20 mouse cellular contexts compared by ENCODE assay signal in genomic region chr4:135054353-135054752, GRCm38 (mm10).
DNase-seq lines count a peak whose midpoint lies in the region; ATAC-seq and TF ChIP-seq lines count a peak whose summit lies in the region.
"Had no signal": no experiment of that assay in that cellular context is flagged by ENCODE, and none has a peak within 500 bp of the region (broad histone marks: within the 10 kb centered on the region; RNA-seq: fewer than 3 reads in every experiment).

No protein-coding gene starts in this region.

- no peak overlapping the region for H3K4me2 ChIP-seq in limb, embryonic 13.5 days (replicated peaks)
- H3K4me2 ChIP-seq in stomach, embryonic 16.5 days (ENCODE audit: low read depth, low read length) = no peak overlapping the region
- no peak overlapping the region for H3K4me2 ChIP-seq in stomach, postnatal 0 days (replicated peaks; ENCODE audit: low read depth)
- H3K4me2 ChIP-seq: forebrain, embryonic 15.5 days; hindbrain, embryonic 14.5 days had no signal

- WGBS in limb, embryonic 13.5 days = 81% methylated on average over 10 of the region's 10 CpGs
- WGBS in limb, embryonic 10.5 days = 77% methylated on average over 10 of the region's 10 CpGs
- 50% methylated on average over 10 of the region's 10 CpGs for WGBS in stomach, embryonic 16.5 days
- 40% methylated on average over 10 of the region's 10 CpGs for WGBS in stomach, postnatal 0 days

- no peak for ATAC-seq in limb, embryonic 13.5 days (ENCODE audit: low FRiP score, low read depth)
- no peak for ATAC-seq in stomach, embryonic 16.5 days (ENCODE audit: insufficient read depth, low FRiP score)
- ATAC-seq in stomach, postnatal 0 days (ENCODE audit: low FRiP score, low TSS enrichment) = no peak
- peak; percentile 72 for ATAC-seq in megakaryocyte, adult 5-6 weeks (ENCODE audit: poor library complexity, severe bottlenecking)
- ATAC-seq: forebrain, embryonic 15.5 days had no signal

- H3K27ac ChIP-seq in limb, embryonic 13.5 days = no peak overlapping the region
- H3K27ac ChIP-seq in limb, embryonic 10.5 days = no peak overlapping the region
- H3K27ac ChIP-seq in stomach, embryonic 16.5 days (ENCODE audit: low read length) = no peak overlapping the region
- no peak overlapping the region for H3K27ac ChIP-seq in stomach, postnatal 0 days (replicated peaks)
- H3K27ac ChIP-seq: forebrain, embryonic 15.5 days; gastrocnemius, adult 2 months; heart, adult 2 months; hindbrain, embryonic 14.5 days had no signal

- TF ChIP-seq CTCF in stomach, postnatal 0 days (IDR thresholded peaks at IDR 0.05; ENCODE audit: low read depth) = no peak

- H3K27me3 ChIP-seq in limb, embryonic 13.5 days = peaks cover 9% of the 10 kb centered on the region; the same call in 1 of the 2 replicates
- H3K27me3 ChIP-seq in limb, embryonic 10.5 days (ENCODE audit: low read depth, poor library complexity, severe bottlenecking) = 0 out of 2 replicates have a peak, but pooled peaks cover 7% of the 10 kb centered on the region
- H3K27me3 ChIP-seq in stomach, embryonic 16.5 days (ENCODE audit: control insufficient read depth, insufficient read depth, low read length) = no peaks in the 10 kb centered on the region
- H3K27me3 ChIP-seq in stomach, postnatal 0 days (ENCODE audit: control insufficient read depth, insufficient read depth, low read length) = no peaks in the 10 kb centered on the region
- H3K27me3 ChIP-seq: forebrain, embryonic 15.5 days had no signal

- no peak for DNase-seq in limb, embryonic 10.5 days (ENCODE audit: low spot score)
- no peak for DNase-seq in stomach, postnatal 0 days (ENCODE audit: low spot score)
- no peak for DNase-seq in cerebellum, postnatal 14 days
- DNase-seq in urinary bladder, postnatal 10 days (ENCODE audit: low spot score) = no peak
- DNase-seq in adrenal gland, postnatal 36 days = no peak
- DNase-seq: adrenal gland, adult 2 months; cerebellum, adult 8-10 months; embryo, embryonic 11 days; gastrocnemius, adult 2 months; heart, adult 2 months; kidney, adult 9 months; kidney, postnatal 4 days; left cerebral cortex, postnatal 4 days; retina, postnatal 1 day; thymus, postnatal 36 days had no signal

- no peaks in the 10 kb centered on the region for H3K36me3 ChIP-seq in limb, embryonic 13.5 days
- no peaks in the 10 kb centered on the region for H3K36me3 ChIP-seq in limb, embryonic 10.5 days
- no peaks in the 10 kb centered on the region for H3K36me3 ChIP-seq in stomach, embryonic 16.5 days (ENCODE audit: control insufficient read depth, insufficient read depth, low read length)
- no peaks in the 10 kb centered on the region for H3K36me3 ChIP-seq in stomach, postnatal 0 days (ENCODE audit: control insufficient read depth, insufficient read depth, low read length)
- H3K36me3 ChIP-seq: forebrain, embryonic 15.5 days had no signal

- H3K9ac ChIP-seq in limb, embryonic 13.5 days = 0 out of 2 replicates have a peak overlapping the region, but pooled peaks have one; percentile 4
- H3K9ac ChIP-seq in stomach, embryonic 16.5 days (ENCODE audit: low read length) = peak overlapping the region; percentile 3; the same call in 1 of the 2 replicates
- H3K9ac ChIP-seq in stomach, postnatal 0 days (ENCODE audit: low read length) = no peak overlapping the region
- H3K9ac ChIP-seq: forebrain, embryonic 15.5 days; hindbrain, embryonic 14.5 days had no signal

- no peak for TF ChIP-seq EP300 in stomach, postnatal 0 days (optimal IDR thresholded peaks at IDR 0.05)

- no peak overlapping the region for H3K4me3 ChIP-seq in limb, embryonic 13.5 days
- H3K4me3 ChIP-seq in limb, embryonic 10.5 days = no peak overlapping the region
- no peak overlapping the region for H3K4me3 ChIP-seq in stomach, embryonic 16.5 days (replicated peaks; ENCODE audit: low read length)
- H3K4me3 ChIP-seq in stomach, postnatal 0 days (ENCODE audit: low read depth, low read length) = no peak overlapping the region
- H3K4me3 ChIP-seq: forebrain, embryonic 15.5 days; gastrocnemius, adult 2 months; heart, adult 2 months had no signal

- H3K4me1 ChIP-seq in limb, embryonic 13.5 days = peaks cover 4% of the 10 kb centered on the region
- peaks cover 21% of the 10 kb centered on the region for H3K4me1 ChIP-seq in limb, embryonic 10.5 days
- H3K4me1 ChIP-seq in stomach, embryonic 16.5 days (ENCODE audit: control insufficient read depth, insufficient read depth, low read length) = peaks cover 4% of the 10 kb centered on the region; the same call in 1 of the 2 replicates
- no peaks in the 10 kb centered on the region for H3K4me1 ChIP-seq in stomach, postnatal 0 days (replicated peaks; ENCODE audit: control insufficient read depth, insufficient read depth)
- H3K4me1 ChIP-seq: forebrain, embryonic 15.5 days had no signal

- H3K9me3 ChIP-seq in limb, embryonic 13.5 days = peaks cover 7% of the 10 kb centered on the region
- H3K9me3 ChIP-seq in limb, embryonic 10.5 days (replicated peaks) = no peaks in the 10 kb centered on the region
- no peaks in the 10 kb centered on the region; the same call in 1 of the 2 replicates for H3K9me3 ChIP-seq in stomach, embryonic 16.5 days (replicated peaks; ENCODE audit: control insufficient read depth, low read length)
- no peaks in the 10 kb centered on the region for H3K9me3 ChIP-seq in stomach, postnatal 0 days (ENCODE audit: control insufficient read depth, low read length)
- H3K9me3 ChIP-seq: forebrain, embryonic 15.5 days had no signal
